Mouse (Mus musculus): ENCODE results near the gene Tle1. TPM values are rescaled to one million over a fixed set of nuclear protein-coding genes. Genes with fewer than 3 reads are reported as not detected.

Tle1 gene
- polyA plus RNA-seq (2012; rRNA removed), result 23.9 and 25.1 TPM in 2 replicates

DNA sequence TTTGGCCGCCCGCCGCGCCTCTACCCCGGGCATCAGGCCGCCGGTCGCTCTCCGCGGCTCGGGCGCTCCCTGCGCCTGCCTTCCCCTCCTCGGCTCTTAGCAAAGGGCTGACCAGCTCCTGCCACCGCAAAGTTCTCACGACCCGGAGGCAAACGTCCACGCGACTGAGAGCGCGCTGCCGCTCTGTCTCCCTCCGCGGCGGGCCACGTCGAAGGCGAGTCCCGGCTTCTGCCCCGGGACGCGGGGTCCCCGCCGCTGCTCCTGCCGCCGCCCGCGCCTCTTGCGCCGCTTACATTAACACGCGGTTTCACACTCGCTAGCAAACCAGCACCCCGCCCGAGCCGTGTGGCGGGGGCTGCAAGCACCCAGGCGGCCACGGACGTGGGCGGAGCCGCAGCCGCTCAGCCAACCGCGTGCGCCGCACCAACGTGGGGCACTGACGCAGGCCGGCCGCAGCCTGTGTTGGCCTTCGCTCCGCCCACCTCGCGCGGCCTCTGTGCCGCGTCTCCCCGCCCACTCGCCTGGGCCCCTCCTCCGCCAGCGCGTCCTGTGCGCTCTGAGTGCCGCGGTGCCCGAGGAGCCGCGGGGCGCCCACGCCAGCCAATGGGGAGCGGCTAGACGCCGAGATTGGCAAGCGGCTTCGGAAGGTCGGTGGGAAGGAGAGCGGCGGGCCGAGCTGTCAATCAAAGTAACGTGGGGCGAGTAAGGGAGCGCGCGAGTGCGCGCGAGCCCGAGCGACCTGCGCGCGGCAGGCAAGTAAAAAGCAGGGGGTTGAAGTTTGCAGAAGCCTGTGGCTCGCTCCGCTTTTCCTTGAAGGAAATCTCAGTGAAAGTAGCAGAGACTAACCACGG lies at the start of gene Tle1:
TSS of gene Tle1 (minus strand) at position 361 of the 851 bp plus-strand sequence.
- Histone ChIP-seq H3K4me3 (replicated peaks; ENCODE audit: insufficient read depth, low read depth, low read length) (peak within 1 kb of the TSS; percentile 80), H3K27ac (ENCODE audit: insufficient read depth, low read length) (peak within 1 kb of the TSS; percentile 84), H3K27me3 (ENCODE audit: control insufficient read depth, insufficient read depth, low read length) (no peaks in the 10 kb centered on the region), H3K4me1 (ENCODE audit: control insufficient read depth, insufficient read depth, low read length) (peaks cover 2% of the 10 kb centered on the region; the same call in 1 of the 2 replicates)
- DNase-seq, result peak; percentile 99 to 100
- TF ChIP-seq POLR2A (IDR thresholded peaks at IDR 0.05; ENCODE audit: borderline replicate concordance, insufficient read depth, low read length), result no peak
- no peak for TF ChIP-seq CTCF (IDR thresholded peaks at IDR 0.05; ENCODE audit: borderline replicate concordance, insufficient read depth, low read depth, low read length)
- under 1% methylated on average over 107 of the region's 107 CpGs for WGBS

DNA sequence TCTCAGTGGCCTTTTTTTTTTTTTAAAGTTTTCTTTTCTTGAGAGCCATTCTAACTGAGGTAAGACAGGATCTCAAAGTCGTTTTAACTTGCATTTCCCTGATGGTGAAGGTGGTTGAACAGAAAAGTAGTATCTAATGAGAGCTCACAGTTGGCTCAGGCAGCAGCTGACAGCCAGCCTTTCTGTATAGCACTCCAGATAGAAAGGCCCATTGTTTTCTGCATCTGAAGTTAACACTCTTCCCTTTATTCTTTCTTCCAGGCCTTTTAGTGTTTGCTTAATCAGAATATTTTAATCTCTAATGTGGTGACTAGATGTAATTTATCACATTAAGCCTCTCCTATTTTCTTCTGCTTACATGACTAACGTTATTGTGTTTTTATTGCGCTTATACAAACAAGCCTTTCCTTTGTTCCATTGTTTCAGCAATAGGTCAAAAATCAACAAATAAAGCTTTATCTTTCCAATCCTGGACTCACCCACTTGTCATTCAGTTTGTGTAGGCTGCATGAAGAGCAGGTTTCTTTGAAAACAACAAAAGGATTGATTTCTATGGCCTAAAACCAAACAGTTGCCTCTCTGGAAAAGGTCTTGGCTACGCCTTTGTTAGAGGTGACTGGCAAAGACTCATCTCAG lies 33.0 kb upstream of the Tle1 start:
- peak in 1 of 2 experiments; percentile 1 for DNase-seq
- Histone ChIP-seq H3K27me3 (ENCODE audit: control insufficient read depth, insufficient read depth, low read length) (no peaks in the 10 kb centered on the region), H3K4me3 (replicated peaks; ENCODE audit: insufficient read depth, low read depth, low read length) (no peak overlapping the region), H3K4me1 (ENCODE audit: control insufficient read depth, insufficient read depth, low read length) (no peaks in the 10 kb centered on the region), H3K27ac (ENCODE audit: insufficient read depth, low read length) (no peak overlapping the region)
- 58% methylated on average over 4 of the region's 4 CpGs for WGBS
- TF ChIP-seq POLR2A (IDR thresholded peaks at IDR 0.05; ENCODE audit: borderline replicate concordance, insufficient read depth, low read length) (no peak), CTCF (IDR thresholded peaks at IDR 0.05; ENCODE audit: borderline replicate concordance, insufficient read depth, low read depth, low read length) (no peak)

DNA sequence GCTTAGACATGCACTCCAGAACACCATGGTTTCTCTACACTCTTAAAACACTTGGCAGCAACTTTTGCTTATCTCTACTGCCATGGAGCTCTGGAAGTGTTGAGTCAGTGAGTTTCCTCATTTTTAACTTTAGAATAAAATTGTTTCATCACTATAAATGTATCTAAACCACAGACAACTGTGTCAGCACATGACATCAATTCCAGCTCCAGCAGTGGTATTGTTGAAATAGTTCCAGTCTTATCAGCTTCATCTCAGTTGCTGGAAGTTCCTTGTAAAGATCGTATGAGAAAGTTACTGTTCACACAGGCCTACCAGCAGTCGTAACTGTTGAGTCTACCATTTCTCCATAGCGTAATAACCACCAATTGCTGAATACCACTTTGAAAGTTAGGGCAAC lies 31.5 kb upstream of the Tle1 start:
- Histone ChIP-seq H3K4me1 (ENCODE audit: control insufficient read depth, insufficient read depth, low read length) (no peaks in the 10 kb centered on the region), H3K27me3 (ENCODE audit: control insufficient read depth, insufficient read depth, low read length) (no peaks in the 10 kb centered on the region), H3K27ac (ENCODE audit: insufficient read depth, low read length) (no peak overlapping the region), H3K4me3 (replicated peaks; ENCODE audit: insufficient read depth, low read depth, low read length) (no peak overlapping the region)
- TF ChIP-seq POLR2A (IDR thresholded peaks at IDR 0.05; ENCODE audit: borderline replicate concordance, insufficient read depth, low read length) (no peak), CTCF (IDR thresholded peaks at IDR 0.05; ENCODE audit: borderline replicate concordance, insufficient read depth, low read depth, low read length) (no peak)
- WGBS, result 94% methylated on average over 3 of the region's 3 CpGs
- no peak for DNase-seq

DNA sequence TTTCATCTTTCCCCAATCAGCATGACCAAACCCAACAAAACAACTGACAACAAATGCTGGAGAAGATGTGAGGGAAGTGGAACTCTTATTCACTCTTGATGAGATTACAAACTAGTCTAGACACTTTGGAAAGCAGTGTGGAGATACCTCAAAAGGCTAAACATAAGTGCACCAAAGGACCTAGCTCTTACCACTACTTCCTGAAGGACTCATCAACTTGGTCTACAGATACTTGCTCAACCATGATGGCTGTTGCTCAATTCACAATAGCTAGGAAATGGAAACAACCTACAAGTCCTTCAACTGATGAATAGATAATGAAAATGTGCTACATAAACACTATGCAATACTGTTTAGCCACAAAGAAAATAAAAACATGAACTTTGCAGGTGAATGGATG lies 30.1 kb upstream of the Tle1 start:
- H3K4me3 ChIP-seq (replicated peaks; ENCODE audit: insufficient read depth, low read depth, low read length), result no peak overlapping the region
- no peaks in the 10 kb centered on the region for H3K4me1 ChIP-seq (ENCODE audit: control insufficient read depth, insufficient read depth, low read length)
- DNase-seq, result no peak
- TF ChIP-seq CTCF (IDR thresholded peaks at IDR 0.05; ENCODE audit: borderline replicate concordance, insufficient read depth, low read depth, low read length) (no peak), POLR2A (IDR thresholded peaks at IDR 0.05; ENCODE audit: borderline replicate concordance, insufficient read depth, low read length) (no peak)
- H3K27me3 ChIP-seq (ENCODE audit: control insufficient read depth, insufficient read depth, low read length), result no peaks in the 10 kb centered on the region
- no peak overlapping the region for H3K27ac ChIP-seq (ENCODE audit: insufficient read depth, low read length)

DNA sequence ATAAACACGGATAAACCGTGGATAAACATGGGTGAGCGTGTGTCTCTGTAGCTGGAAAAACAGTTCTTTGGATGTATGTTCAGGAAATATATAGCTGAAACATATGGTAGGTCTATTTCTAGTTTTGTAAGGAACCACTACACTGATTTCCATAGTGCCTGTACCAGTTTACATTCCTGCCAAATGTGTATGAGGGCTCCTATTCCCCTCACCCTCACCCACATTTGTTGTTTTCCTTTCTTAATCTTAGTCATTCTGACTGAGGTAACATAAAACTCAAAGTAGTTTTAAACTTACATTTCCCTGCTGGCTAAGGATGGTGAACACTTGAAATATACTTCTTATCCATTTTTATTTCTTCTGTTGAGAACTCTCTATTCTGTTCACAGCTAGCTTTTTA lies 20.9 kb upstream of the Tle1 start:
- no peaks in the 10 kb centered on the region for H3K4me1 ChIP-seq (ENCODE audit: control insufficient read depth, insufficient read depth, low read length)
- 97% methylated on average over 3 of the region's 3 CpGs for WGBS
- TF ChIP-seq POLR2A (IDR thresholded peaks at IDR 0.05; ENCODE audit: borderline replicate concordance, insufficient read depth, low read length) (no peak), CTCF (IDR thresholded peaks at IDR 0.05; ENCODE audit: borderline replicate concordance, insufficient read depth, low read depth, low read length) (no peak)
- H3K27ac ChIP-seq (ENCODE audit: insufficient read depth, low read length), result no peak overlapping the region
- no peak for DNase-seq
- H3K27me3 ChIP-seq (ENCODE audit: control insufficient read depth, insufficient read depth, low read length), result no peaks in the 10 kb centered on the region
- H3K4me3 ChIP-seq (replicated peaks; ENCODE audit: insufficient read depth, low read depth, low read length), result no peak overlapping the region

DNA sequence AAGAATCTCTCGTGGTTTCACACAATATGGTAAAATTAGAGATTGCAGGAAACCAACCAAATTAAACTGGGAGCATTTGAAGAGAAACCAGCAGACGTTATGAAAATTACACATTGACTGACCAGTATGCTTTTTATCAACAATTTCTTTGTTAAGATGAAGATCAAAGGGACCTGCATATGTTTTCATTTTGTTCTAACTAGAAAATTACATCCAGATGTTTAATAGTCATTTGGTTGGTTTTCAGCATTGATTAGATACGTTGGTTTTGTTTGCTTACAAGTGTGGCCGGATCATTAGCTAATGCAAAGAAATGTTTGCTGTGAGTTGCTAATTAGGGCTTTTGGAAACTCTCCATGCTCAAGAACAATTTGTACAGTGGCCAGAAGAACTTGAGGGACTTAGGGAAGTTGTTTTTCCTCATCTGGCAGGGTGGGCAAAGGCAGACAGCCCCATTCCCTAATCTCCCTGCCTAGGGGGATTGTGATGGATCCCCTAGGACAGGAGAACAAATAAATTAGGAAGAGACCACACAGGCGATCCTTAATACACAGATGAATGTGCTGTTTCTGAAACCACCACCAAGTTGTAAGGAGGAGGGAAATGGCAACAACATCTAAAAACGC lies 3.8 kb upstream of the Tle1 start:
- no peak overlapping the region for H3K27ac ChIP-seq (ENCODE audit: insufficient read depth, low read length)
- TF ChIP-seq CTCF (IDR thresholded peaks at IDR 0.05; ENCODE audit: borderline replicate concordance, insufficient read depth, low read depth, low read length), result no peak
- no peak overlapping the region for H3K4me3 ChIP-seq (replicated peaks; ENCODE audit: insufficient read depth, low read depth, low read length)
- no peak for DNase-seq
- H3K27me3 ChIP-seq (ENCODE audit: control insufficient read depth, insufficient read depth, low read length), result no peaks in the 10 kb centered on the region
- WGBS, result 69% methylated on average over 6 of the region's 6 CpGs
- no peaks in the 10 kb centered on the region for H3K4me1 ChIP-seq (ENCODE audit: control insufficient read depth, insufficient read depth, low read length)

DNA sequence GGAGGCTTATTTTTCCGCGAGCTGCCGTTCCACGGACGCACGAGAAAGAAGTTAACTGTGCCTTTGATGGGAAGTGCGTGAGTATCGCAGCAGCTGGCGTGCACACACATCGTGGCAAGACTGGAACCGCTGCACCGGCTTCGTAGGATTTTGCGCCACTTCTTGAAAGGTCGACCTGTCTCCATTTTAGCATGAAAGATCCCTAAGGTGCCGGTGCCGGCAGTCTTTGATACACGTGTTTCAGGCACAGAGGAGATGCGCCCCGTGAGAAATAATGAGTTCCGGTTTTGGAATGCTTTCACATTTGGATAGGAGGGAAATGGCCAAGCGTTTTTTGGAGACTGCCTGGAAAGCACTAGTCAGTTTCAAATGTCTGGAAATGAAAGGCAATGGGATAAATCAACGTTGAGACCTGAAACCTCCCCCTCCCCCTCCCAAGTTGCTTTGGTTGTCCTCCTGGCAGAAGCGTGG lies 837 bp upstream of the Tle1 start:
- peaks cover 2% of the 10 kb centered on the region; the same call in 1 of the 2 replicates for H3K4me1 ChIP-seq (ENCODE audit: control insufficient read depth, insufficient read depth, low read length)
- TF ChIP-seq CTCF (IDR thresholded peaks at IDR 0.05; ENCODE audit: borderline replicate concordance, insufficient read depth, low read depth, low read length) (no peak), POLR2A (IDR thresholded peaks at IDR 0.05; ENCODE audit: borderline replicate concordance, insufficient read depth, low read length) (no peak)
- under 1% methylated on average over 24 of the region's 24 CpGs for WGBS
- 0 out of 2 replicates have a peak overlapping the region, but pooled peaks have one; percentile 2 for H3K27ac ChIP-seq (ENCODE audit: insufficient read depth, low read length)
- H3K4me3 ChIP-seq (replicated peaks; ENCODE audit: insufficient read depth, low read depth, low read length), result peak overlapping the region; percentile 80
- no peaks in the 10 kb centered on the region for H3K27me3 ChIP-seq (ENCODE audit: control insufficient read depth, insufficient read depth, low read length)
- peak; percentile 62 to 64 for DNase-seq

Measured in cerebellum, adult 2 months (tissue).